Mouse (Mus musculus) gastrocnemius, adult 8-10 months (tissue): ENCODE data around the gene Fdxr. TPM values are rescaled to one million over a fixed set of nuclear protein-coding genes. Genes with fewer than 3 reads are reported as not detected.

Experiments
- microRNA-seq: library from miRNA; unstranded; fragments of <30 nt; microRNA quantifications from one replicate; pipeline ENCODE4 v1.2.0, GENCODE M21; 2022
- total RNA-seq, 4 experiments: library from RNA; stranded (reverse); gene quantifications; 2 replicates each; pipeline ENCODE4 v1.2.4; 2022

Gene Fdxr
- total RNA-seq, 4 experiments from 2014 or later: 2.4 to 4.1 (median 2.7) TPM

Small RNA genes within 50 kb of the gene (microRNA-seq; reads per million reads assigned to microRNA genes)
- not detected for gene Gm25837

Other genes with a start within 250 kb of the Fdxr start
- 1 to 10 TPM in 1 of 4 experiments, under 1 TPM in 2, not detected in 1; 0.29 to 2.7 (median 0.77) TPM for gene Cd300ld5, start 239.3 kb downstream of the Fdxr start, total RNA-seq
- gene Cd300ld3, start 228.6 kb downstream of the Fdxr start, total RNA-seq: 1 to 10 TPM in 2 of 4 experiments, under 1 TPM in 2; 0.29 to 2.9 (median 1.2) TPM
- under 1 TPM in 1 of 4 experiments, not detected in 3; 0.13 TPM for gene Cd300e, start 214.9 kb downstream of the Fdxr start, total RNA-seq
- gene Rab37, start 185.6 kb downstream of the Fdxr start, total RNA-seq: under 1 TPM in 2 of 4 experiments, not detected in 2; 0.13 to 0.15 TPM
- gene Cd300lf, start 143.1 kb downstream of the Fdxr start, total RNA-seq: under 1 TPM in 1 of 4 experiments, not detected in 3; 0.07 TPM
- 1 to 10 TPM; 1.3 to 2.0 (median 1.5) TPM for gene Slc9a3r1, start 113.7 kb downstream of the Fdxr start, total RNA-seq
- 1 to 10 TPM; 4.3 to 7.2 (median 6.3) TPM for gene Tmem104, start 89.6 kb downstream of the Fdxr start, total RNA-seq
- 10 to 100 TPM; 13.3 to 16.6 (median 15.8) TPM for gene Nat9, start 89.2 kb downstream of the Fdxr start, total RNA-seq
- gene Grin2c, start 9.8 kb downstream of the Fdxr start, total RNA-seq: under 1 TPM; 0.05 to 0.16 (median 0.14) TPM
- gene Fads6, start 20.6 kb upstream of the Fdxr start, total RNA-seq: 1 to 10 TPM; 2.7 to 5.7 (median 4.6) TPM
- not detected for gene Otop2, start 30.1 kb upstream of the Fdxr start, total RNA-seq
- gene Ush1g, start 45.0 kb upstream of the Fdxr start, total RNA-seq: under 1 TPM; 0.15 to 0.34 (median 0.24) TPM
- not detected for gene Otop3, start 57.7 kb upstream of the Fdxr start, total RNA-seq
- gene Hid1, start 90.7 kb upstream of the Fdxr start, total RNA-seq: 1 to 10 TPM in 2 of 4 experiments, under 1 TPM in 2; 0.68 to 2.7 (median 1.2) TPM
- gene Cdr2l, start 104.9 kb upstream of the Fdxr start, total RNA-seq: 1 to 10 TPM in 3 of 4 experiments, under 1 TPM in 1; 0.77 to 1.6 (median 1.1) TPM
- 10 to 100 TPM; 79.1 to 92.9 (median 87.4) TPM for gene Mrpl58, start 126.7 kb upstream of the Fdxr start, total RNA-seq
- gene Atp5h, start 142.9 kb upstream of the Fdxr start, total RNA-seq: 100 to 1,000 TPM; 638 to 797 (median 746) TPM
- gene Kctd2, start 143.1 kb upstream of the Fdxr start, total RNA-seq: 10 to 100 TPM; 15.0 to 18.5 (median 16.4) TPM
- gene Trim80, start 163.5 kb upstream of the Fdxr start, total RNA-seq: not detected
- gene Slc16a5, start 185.4 kb upstream of the Fdxr start, total RNA-seq: not detected
- gene Armc7, start 198.6 kb upstream of the Fdxr start, total RNA-seq: 1 to 10 TPM; 1.0 to 1.8 (median 1.5) TPM
- 1 to 10 TPM; 5.4 to 7.4 (median 6.6) TPM for gene Nt5c, start 214.8 kb upstream of the Fdxr start, total RNA-seq
- gene Jpt1, start 237.3 kb upstream of the Fdxr start, total RNA-seq: 10 to 100 TPM; 64.3 to 70.0 (median 66.3) TPM